Mouse (Mus musculus): Measurements from ENCODE around the gene Mob4. TPM values are rescaled to one million over a fixed set of nuclear protein-coding genes. Genes with fewer than 3 reads are reported as not detected.

Mob4 gene
- polyA plus RNA-seq, 1 experiment from 2014 or later: 158 TPM

DNA sequence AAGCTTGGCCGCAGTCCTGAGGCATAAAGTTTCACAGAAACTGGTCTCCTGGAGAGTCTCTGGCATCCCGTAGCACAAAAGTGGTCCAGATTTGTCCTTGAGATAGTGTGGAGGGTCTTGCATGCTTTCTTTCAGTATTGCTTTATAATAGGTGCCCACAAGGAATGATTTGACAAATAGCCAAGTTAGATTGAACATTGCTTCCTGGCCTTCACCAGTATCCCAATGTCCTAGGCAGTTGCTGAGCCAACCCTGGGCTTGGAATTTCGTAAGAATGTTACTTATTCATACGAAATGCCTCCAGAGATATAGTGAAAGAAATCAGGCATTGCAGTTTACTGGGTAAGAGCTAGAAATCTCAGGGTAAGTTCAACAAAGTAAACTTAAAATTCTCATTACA is 37.6 kb downstream of the Mob4 start:
- WGBS: 93% methylated on average over 4 of the region's 4 CpGs
- peaks cover 6% of the 10 kb centered on the region for H3K9me3 ChIP-seq
- no peak overlapping the region for H3K27ac ChIP-seq
- no peak overlapping the region for H3K4me3 ChIP-seq
- peaks cover 66% of the 10 kb centered on the region for H3K36me3 ChIP-seq
- ATAC-seq (ENCODE audit: low FRiP score, low read depth): no peak
- no peak overlapping the region for H3K9ac ChIP-seq
- H3K27me3 ChIP-seq: no peaks in the 10 kb centered on the region
- H3K4me1 ChIP-seq: no peaks in the 10 kb centered on the region
- no peak overlapping the region for H3K4me2 ChIP-seq (replicated peaks)

DNA sequence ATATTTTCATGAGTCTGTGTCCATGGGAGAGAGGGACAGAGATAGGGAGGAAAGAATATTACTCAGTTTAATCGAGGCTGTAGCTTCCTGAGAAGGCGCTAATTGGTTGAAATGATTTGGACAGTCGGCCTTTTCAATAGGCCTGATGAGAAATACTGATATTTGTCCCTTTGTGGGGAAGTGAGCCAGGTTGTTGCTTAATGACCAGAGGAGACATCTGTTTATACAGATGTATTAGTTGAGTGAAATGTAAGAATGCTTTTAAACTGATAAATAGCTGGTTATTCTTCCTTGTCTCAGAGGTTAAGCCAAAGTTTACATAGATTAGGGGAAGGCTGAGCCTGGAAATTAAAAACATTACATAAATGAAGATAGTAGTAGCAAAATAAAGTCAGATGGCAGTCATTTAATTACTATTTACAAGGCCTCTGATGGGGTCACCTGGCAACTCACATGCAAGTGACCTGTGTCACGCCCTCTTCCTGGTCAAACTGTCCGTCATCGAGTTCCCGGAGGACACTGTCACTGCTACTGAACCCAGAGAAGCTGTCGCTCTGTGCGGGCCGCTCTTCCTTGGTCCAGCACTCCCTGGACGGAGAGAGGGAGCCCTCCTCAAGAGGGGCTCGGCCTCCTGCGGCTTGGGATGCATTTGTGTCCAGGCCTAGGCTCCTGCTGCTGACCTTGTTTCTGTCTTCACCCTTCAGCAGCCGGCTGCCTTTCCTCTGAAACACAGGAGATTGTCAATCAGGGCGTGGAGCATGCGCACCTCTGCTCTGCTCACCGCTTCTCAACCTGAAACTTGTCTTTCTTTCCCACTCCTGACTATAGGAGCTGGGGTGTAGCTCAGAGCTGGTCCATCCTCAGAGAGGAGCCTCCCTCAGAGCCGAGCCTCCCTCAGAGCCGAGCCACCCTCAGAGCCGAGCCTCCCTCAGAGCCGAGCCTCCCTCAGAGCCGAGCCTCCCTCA is 40.6 kb downstream of the Mob4 start:
- Histone ChIP-seq H3K4me2 (replicated peaks) (no peak overlapping the region), H3K36me3 (peaks cover 82% of the 10 kb centered on the region), H3K9me3 (peaks cover 6% of the 10 kb centered on the region), H3K9ac (no peak overlapping the region), H3K4me3 (no peak overlapping the region), H3K4me1 (no peaks in the 10 kb centered on the region), H3K27ac (no peak overlapping the region), H3K27me3 (no peaks in the 10 kb centered on the region)
- 67% methylated on average over 22 of the region's 22 CpGs for WGBS
- ATAC-seq (ENCODE audit: low FRiP score, low read depth): no peak

DNA sequence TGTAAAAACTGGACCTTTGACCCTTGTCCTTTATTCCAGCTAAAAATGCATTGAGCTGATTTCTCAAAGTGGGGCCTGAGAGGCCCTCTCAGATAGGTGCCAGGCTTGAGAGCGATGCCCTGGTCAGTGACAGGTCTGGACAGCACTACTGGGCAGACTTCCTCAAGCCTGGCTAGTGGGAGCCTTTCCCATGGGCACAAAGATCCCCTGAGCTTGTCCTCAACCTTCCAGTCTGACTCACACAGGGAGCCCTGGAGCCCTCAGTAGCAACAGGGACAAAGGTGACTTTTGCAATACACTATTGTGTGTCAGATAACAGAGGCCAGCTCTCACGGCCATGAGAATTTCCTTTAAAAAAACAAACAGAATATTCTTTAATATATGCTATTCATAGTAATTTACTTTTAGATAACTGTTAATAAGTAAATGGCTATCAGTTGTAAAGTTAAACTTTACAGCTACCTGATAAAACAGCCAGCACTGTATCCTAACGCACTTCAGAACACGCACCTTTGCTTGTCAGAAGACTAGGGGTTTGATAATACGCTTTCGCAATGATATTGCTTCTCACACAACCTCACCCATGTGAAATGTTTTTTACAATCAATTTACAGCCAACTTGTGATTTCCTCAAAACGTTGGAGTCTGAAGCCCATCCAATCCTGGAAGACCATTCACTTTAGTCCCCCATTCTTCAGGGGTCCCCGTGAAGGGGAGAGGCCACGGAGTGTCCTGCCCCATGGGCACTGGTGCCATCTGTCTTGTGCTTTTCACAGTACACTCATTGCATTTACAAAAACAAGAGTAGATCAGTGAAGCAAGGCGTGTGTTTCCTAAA is 42.9 kb downstream of the Mob4 start:
- WGBS: 88% methylated on average over 10 of the region's 10 CpGs
- Histone ChIP-seq H3K9me3 (peaks cover 5% of the 10 kb centered on the region), H3K27me3 (no peaks in the 10 kb centered on the region), H3K4me2 (replicated peaks) (no peak overlapping the region), H3K4me3 (no peak overlapping the region), H3K27ac (no peak overlapping the region), H3K4me1 (no peaks in the 10 kb centered on the region), H3K9ac (no peak overlapping the region), H3K36me3 (peaks cover 80% of the 10 kb centered on the region)
- no peak for ATAC-seq (ENCODE audit: low FRiP score, low read depth)

DNA sequence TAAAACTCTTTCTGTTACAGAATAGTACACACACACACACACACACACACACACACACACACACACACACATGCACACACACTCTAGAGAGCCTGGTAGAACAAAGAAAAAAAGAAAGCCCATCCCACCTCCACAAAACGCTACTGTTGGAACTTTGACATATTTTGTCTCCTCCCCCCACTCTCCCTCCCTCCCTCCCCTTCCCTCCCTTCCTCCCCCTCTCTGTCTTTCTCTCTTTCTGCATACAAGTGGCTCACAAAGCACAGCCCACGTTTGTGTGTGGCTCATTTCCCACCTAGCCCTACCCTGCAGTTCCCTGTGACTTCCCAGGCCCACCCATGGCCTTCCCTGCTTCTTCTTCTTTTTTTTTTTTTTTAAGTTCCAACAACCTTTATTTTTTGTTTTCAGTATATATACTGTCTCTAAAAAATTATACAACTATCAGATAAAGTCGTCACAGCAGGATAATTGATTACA is 43.6 kb downstream of the Mob4 start:
- Histone ChIP-seq H3K4me2 (replicated peaks) (no peak overlapping the region), H3K36me3 (peaks cover 76% of the 10 kb centered on the region), H3K9ac (no peak overlapping the region), H3K9me3 (no peaks in the 10 kb centered on the region), H3K27ac (no peak overlapping the region), H3K4me3 (no peak overlapping the region), H3K27me3 (no peaks in the 10 kb centered on the region), H3K4me1 (no peaks in the 10 kb centered on the region)
- no peak for ATAC-seq (ENCODE audit: low FRiP score, low read depth)
- 39% methylated on average over 3 of the region's 3 CpGs for WGBS

DNA sequence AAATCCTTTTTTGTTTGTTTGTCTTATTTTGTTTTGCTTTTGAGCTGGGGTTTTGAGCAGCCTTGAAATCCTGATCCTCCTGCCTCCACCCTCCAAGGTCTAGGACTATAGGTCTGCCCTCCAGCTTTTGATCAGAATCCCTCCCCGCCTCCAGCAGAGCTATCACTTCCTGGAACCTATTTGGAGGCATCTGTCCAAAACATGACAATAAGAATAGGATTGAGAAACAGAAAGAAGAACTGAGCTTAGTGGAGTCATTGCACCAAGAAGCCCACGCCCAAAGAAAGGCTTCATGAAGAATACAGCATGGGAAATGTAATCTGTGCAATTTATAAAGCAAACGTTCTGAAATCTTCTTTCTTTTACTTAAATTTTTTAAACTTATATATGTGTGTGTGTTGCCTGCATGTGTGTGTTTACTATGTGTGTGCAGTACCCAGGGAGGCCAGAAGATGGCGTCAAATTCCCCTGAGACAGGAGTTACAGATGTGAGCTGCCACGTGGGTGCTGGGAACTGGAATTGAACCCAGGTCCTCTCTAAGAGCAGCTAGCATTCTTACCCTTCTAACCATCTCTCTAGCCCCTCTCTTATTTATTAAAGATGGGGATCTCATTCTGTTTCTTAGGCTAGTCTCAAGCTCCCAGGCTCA is 49.0 kb downstream of the Mob4 start:
- H3K36me3 ChIP-seq: peaks cover 81% of the 10 kb centered on the region
- no peak for ATAC-seq (ENCODE audit: low FRiP score, low read depth)

DNA sequence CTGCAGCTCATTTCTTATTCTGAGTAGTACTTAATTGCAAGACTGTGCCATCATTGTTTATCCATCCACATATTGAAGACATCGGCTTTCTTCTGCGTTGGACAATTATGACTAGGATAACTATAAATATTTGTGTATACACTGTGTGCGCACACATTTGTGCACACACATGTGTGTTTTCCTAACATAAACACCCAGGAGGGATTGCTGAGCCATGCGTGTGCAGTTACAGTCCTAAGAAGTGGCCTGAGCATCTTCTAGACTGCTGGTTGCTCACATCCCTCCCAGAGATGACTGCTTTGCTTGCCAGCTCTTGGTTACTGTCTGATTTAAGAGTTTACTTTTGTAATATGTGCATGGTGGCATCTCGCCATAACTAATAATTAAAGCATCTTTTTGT is 51.4 kb downstream of the Mob4 start:
- H3K27ac ChIP-seq: no peak overlapping the region
- H3K36me3 ChIP-seq: peaks cover 74% of the 10 kb centered on the region
- no peak overlapping the region for H3K9ac ChIP-seq
- no peak for ATAC-seq (ENCODE audit: low FRiP score, low read depth)
- WGBS: 67% methylated on average over 5 of the region's 5 CpGs
- H3K27me3 ChIP-seq: no peaks in the 10 kb centered on the region
- H3K4me3 ChIP-seq: no peak overlapping the region
- no peak overlapping the region for H3K4me2 ChIP-seq (replicated peaks)
- H3K4me1 ChIP-seq: no peaks in the 10 kb centered on the region
- peaks cover 10% of the 10 kb centered on the region for H3K9me3 ChIP-seq

More for the DNA sequence above, 49.0 kb downstream of the Mob4 start:
- WGBS: 82% methylated on average over 5 of the region's 5 CpGs
- H3K27me3 ChIP-seq: no peaks in the 10 kb centered on the region
- H3K9me3 ChIP-seq: peaks cover 10% of the 10 kb centered on the region; the same call in 1 of the 2 replicates
- H3K9ac ChIP-seq: no peak overlapping the region
- H3K27ac ChIP-seq: no peak overlapping the region
- H3K4me1 ChIP-seq: no peaks in the 10 kb centered on the region
- no peak overlapping the region for H3K4me2 ChIP-seq (replicated peaks)
- H3K4me3 ChIP-seq: no peak overlapping the region

DNA sequence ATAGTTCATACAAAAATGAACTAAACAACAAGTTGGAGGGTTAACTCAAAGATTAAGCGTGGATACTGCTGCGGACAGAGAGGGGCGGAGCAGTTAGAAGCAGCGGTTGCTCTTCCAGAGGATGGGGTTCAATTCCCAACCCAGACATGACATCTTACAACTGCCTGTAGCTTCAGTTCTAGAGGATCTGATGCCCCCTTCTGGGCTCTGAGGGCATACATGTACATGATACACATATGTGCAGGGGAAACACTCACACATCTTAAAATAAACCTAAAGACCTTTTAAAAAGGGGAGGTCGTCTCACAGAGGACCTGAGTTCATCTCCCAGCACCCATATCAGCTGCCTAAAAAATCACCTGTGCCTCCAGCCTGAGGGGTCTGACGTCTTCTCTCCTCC is 54.7 kb downstream of the Mob4 start:
- no peak for ATAC-seq (ENCODE audit: low FRiP score, low read depth)
- no peak overlapping the region for H3K9ac ChIP-seq
- WGBS: 84% methylated on average over 6 of the region's 6 CpGs
- peaks cover 4% of the 10 kb centered on the region for H3K9me3 ChIP-seq
- no peak overlapping the region for H3K4me2 ChIP-seq (replicated peaks)
- H3K4me1 ChIP-seq: no peaks in the 10 kb centered on the region
- peaks cover 65% of the 10 kb centered on the region for H3K36me3 ChIP-seq
- H3K4me3 ChIP-seq: no peak overlapping the region
- H3K27me3 ChIP-seq: no peaks in the 10 kb centered on the region
- no peak overlapping the region for H3K27ac ChIP-seq

DNA sequence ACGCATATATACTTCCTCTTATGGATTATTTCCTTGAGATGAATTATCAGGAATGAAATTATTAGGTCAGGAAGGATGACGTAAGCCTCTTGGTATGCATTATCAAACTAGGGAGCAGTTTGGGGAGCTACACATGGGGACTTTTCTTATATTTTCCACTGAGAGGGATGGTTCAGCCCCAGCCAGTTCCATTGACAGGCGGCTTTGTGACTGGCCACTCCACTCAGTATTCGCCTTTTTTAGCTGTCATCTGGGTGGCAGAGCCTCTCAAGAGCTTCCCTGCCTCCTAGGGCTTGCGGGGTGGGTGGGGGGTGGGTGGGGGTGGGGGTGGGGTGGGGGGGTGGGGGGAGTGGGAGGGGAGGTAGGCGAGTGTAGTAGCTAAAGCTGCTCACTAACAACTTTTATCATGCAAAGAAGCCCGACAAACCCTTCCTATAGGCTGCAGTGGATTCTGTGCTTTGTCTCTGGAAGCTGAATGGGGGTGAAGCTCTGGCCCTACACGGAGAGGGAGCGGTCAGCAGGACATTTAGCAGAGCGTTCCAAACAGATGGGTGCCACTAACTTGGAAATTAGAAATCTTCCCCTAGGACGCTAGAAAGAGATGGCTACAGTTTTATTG is 55.7 kb downstream of the Mob4 start:
- Histone ChIP-seq H3K4me1 (no peaks in the 10 kb centered on the region), H3K27ac (no peak overlapping the region), H3K9ac (no peak overlapping the region), H3K4me2 (replicated peaks) (no peak overlapping the region), H3K36me3 (peaks cover 64% of the 10 kb centered on the region), H3K4me3 (no peak overlapping the region), H3K27me3 (no peaks in the 10 kb centered on the region), H3K9me3 (no peaks in the 10 kb centered on the region; the same call in 1 of the 2 replicates)
- no peak for ATAC-seq (ENCODE audit: low FRiP score, low read depth)
- WGBS: 40% methylated on average over 11 of the region's 11 CpGs

DNA sequence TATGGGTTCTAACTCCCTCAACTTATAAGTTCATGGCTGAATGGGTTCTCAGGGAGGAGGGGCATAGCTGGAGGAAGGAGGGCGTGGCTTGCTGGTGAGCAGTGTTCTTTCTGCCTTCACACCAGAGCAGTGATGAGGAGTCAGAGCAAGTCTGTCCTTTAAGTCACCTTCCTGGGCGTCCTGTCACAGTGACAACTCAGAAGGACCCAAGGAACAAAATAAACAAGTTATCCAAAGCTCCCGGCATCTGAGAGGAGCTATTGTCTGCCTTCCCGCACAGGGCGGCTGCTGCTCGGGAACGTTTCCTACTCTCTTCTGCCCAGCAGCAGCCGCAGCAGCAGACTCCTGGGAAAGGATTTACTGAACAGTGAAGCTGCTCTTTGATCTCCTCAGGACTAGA is 61.0 kb downstream of the Mob4 start:
- Histone ChIP-seq H3K9me3 (no peaks in the 10 kb centered on the region), H3K4me2 (replicated peaks) (peak overlapping the region; percentile 41), H3K27me3 (no peaks in the 10 kb centered on the region), H3K36me3 (peaks cover 58% of the 10 kb centered on the region), H3K4me1 (peaks cover 45% of the 10 kb centered on the region), H3K27ac (no peak overlapping the region), H3K9ac (no peak overlapping the region), H3K4me3 (0 out of 2 replicates have a peak overlapping the region, but pooled peaks have one; percentile 15)
- ATAC-seq (ENCODE audit: low FRiP score, low read depth): no peak
- WGBS: 31% methylated on average over 8 of the region's 8 CpGs

DNA sequence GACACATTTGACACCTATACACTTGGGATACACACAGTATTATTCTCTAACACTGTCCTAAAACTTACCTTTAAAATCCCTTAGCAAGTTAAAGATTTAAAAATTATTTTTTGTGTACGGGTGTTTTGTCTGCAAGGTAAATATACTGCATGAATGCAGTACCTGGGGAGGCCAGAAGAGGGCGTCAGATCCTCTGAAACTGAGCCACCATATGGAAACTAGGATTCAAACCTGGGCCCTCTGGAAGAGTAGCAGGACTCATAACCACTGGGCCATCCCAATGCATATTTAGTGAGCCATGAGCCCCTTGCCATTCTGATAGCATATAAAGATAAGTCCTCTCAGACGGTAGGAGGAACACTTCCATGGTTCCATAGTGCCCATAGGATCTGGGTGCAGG is 61.8 kb downstream of the Mob4 start:
- H3K4me2 ChIP-seq (replicated peaks): no peak overlapping the region
- H3K9ac ChIP-seq: no peak overlapping the region
- WGBS: 45% methylated on average over 3 of the region's 3 CpGs
- no peaks in the 10 kb centered on the region for H3K27me3 ChIP-seq
- no peak overlapping the region for H3K4me3 ChIP-seq
- peaks cover 45% of the 10 kb centered on the region for H3K4me1 ChIP-seq
- peaks cover 53% of the 10 kb centered on the region for H3K36me3 ChIP-seq
- peak overlapping the region; percentile 58; the same call in 1 of the 2 replicates for H3K27ac ChIP-seq
- no peak for ATAC-seq (ENCODE audit: low FRiP score, low read depth)
- no peaks in the 10 kb centered on the region for H3K9me3 ChIP-seq

DNA sequence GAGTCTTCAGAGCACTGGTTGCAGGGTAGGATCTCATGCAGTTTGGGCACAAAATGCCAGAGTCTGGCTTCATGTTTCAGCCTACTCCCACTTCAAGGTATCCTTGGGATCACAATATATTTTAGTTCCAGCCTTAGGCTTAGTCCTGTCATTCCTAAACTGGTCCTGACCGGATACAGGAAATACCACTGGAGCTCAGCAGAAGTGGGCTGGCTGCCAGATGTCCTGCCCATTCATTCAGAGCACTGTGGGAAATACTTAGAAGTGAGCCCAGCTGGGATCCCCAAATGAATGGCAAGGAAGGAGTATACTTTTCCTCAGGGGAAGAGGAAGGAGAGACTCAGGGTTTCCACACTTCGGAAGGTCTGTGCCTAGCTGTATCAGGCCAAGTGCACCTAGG is 62.3 kb downstream of the Mob4 start:
- no peak overlapping the region for H3K4me2 ChIP-seq (replicated peaks)
- peaks cover 53% of the 10 kb centered on the region for H3K36me3 ChIP-seq
- WGBS: 8% methylated on average over 2 of the region's 2 CpGs
- no peaks in the 10 kb centered on the region for H3K9me3 ChIP-seq
- H3K4me3 ChIP-seq: no peak overlapping the region
- peak overlapping the region; percentile 58; the same call in 1 of the 2 replicates for H3K27ac ChIP-seq
- H3K9ac ChIP-seq: no peak overlapping the region
- H3K27me3 ChIP-seq: no peaks in the 10 kb centered on the region
- ATAC-seq (ENCODE audit: low FRiP score, low read depth): peak; percentile 38
- peaks cover 45% of the 10 kb centered on the region for H3K4me1 ChIP-seq
